8 mouse cellular contexts compared by ENCODE assay signal in the genomic region with DNA sequence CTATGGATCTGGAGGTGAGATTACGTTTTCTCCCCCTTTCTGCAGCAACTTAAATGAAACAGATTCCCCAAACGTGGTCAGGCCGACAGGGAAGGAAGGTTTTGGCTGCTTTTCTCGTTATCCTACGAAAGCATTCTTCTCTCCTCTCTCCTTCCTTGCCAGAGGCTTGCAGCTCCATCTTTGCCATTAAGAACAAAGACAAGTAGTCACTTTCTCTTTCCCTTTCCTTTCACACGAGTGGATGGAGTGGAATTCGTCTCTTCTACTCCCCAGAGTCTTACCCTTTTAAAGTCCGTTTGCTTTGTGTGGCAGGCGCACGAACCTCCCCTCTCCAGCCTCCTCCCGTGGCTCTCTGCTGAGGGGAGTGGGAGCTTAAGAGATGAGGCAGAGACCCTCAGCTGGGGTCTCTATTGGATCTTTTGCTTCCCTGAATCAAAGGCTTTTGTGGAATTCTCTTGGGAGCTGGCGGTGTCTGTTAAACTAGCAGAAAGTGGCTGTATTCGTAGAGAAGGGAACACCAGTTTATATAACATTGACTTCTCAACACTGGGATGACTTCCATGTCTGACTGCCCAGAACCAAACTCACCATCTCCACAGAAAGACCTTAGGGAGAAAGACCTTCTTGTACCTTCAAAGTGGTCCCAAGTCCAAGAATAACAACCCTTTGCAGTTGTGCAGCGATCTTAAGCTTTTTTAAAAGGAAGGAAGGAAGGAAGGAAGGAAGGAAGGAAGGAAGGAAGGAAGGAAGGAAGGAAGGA. TPM values are rescaled to one million over a fixed set of nuclear protein-coding genes. Genes with fewer than 3 reads are reported as not detected.
DNase-seq lines count a peak whose midpoint lies in the region; ATAC-seq and TF ChIP-seq lines count a peak whose summit lies in the region.

No protein-coding gene starts in this region.

- no peaks in the 10 kb centered on the region for H3K27me3 ChIP-seq in heart, embryonic 10.5 days (ENCODE audit: insufficient read depth, poor library complexity, severe bottlenecking)
- H3K27me3 ChIP-seq in forebrain, embryonic 11.5 days (ENCODE audit: control insufficient read depth, insufficient read depth, low read length): no peaks in the 10 kb centered on the region
- H3K27me3 ChIP-seq in limb, embryonic 12.5 days: peaks cover 5% of the 10 kb centered on the region

- H3K4me3 ChIP-seq in heart, embryonic 10.5 days: peak overlapping the region; percentile 65
- peak overlapping the region; percentile 77 to 88 for H3K4me3 ChIP-seq in ES-E14 (ENCODE audit: insufficient read depth in 1 of 2, low read depth in 1 of 2, low read length in 2 of 2, poor library complexity in 1 of 2, severe bottlenecking in 1 of 2)
- H3K4me3 ChIP-seq in forebrain, embryonic 11.5 days (ENCODE audit: low read depth, low read length): peak overlapping the region; percentile 39
- peak overlapping the region; percentile 51 for H3K4me3 ChIP-seq in limb, embryonic 12.5 days (replicated peaks)

- peak overlapping the region; percentile 88 for H3K27ac ChIP-seq in heart, embryonic 10.5 days
- no peak overlapping the region for H3K27ac ChIP-seq in ES-E14 (ENCODE audit: insufficient read depth, low read depth, low read length, poor library complexity, severe bottlenecking)
- no peak overlapping the region for H3K27ac ChIP-seq in forebrain, embryonic 11.5 days (ENCODE audit: low read depth, low read length)
- peak overlapping the region; percentile 72 for H3K27ac ChIP-seq in limb, embryonic 12.5 days

- ATAC-seq in forebrain, embryonic 11.5 days (replicated peaks; ENCODE audit: low FRiP score): no peak
- no peak for ATAC-seq in limb, embryonic 12.5 days (ENCODE audit: insufficient number of reproducible peaks, insufficient read depth, low FRiP score, low TSS enrichment, low read depth)

- in situ Hi-C loops in ES-E14 (cut with MboI; ENCODE audit: low sequenced_read_pairs in 2 of 2, unreplicated experiment in 2 of 2): no loop called here

- intact Hi-C loops in heart, postnatal 25 days (cut with DNase I): loop anchor here (2.0 kb wide), 1 partner anchor 40 kb away; no protein-coding TSS in a partner anchor

- peaks cover 3% of the 10 kb centered on the region; the same call in 1 of the 2 replicates for H3K36me3 ChIP-seq in heart, embryonic 10.5 days
- H3K36me3 ChIP-seq in ES-E14 (ENCODE audit: control insufficient read depth, insufficient read depth, low read length, poor library complexity, severe bottlenecking): no peaks in the 10 kb centered on the region; the same call in 1 of the 2 replicates
- no peaks in the 10 kb centered on the region for H3K36me3 ChIP-seq in forebrain, embryonic 11.5 days (ENCODE audit: control insufficient read depth, insufficient read depth, low read length)
- H3K36me3 ChIP-seq in limb, embryonic 12.5 days: no peaks in the 10 kb centered on the region; the same call in 1 of the 2 replicates

- H3K9me3 ChIP-seq in heart, embryonic 10.5 days: no peaks in the 10 kb centered on the region
- H3K9me3 ChIP-seq in ES-E14 (ENCODE audit: control insufficient read depth, insufficient read depth, low read depth, low read length): no peaks in the 10 kb centered on the region
- no peaks in the 10 kb centered on the region for H3K9me3 ChIP-seq in forebrain, embryonic 11.5 days (ENCODE audit: control insufficient read depth, low read length)
- H3K9me3 ChIP-seq in limb, embryonic 12.5 days: no peaks in the 10 kb centered on the region

- H3K4me1 ChIP-seq in heart, embryonic 10.5 days: peaks cover 54% of the 10 kb centered on the region
- H3K4me1 ChIP-seq in ES-E14 (ENCODE audit: control insufficient read depth in 2 of 2, insufficient read depth in 2 of 2, low read length in 2 of 2, poor library complexity in 1 of 2): peaks cover 18 to 36% of the 10 kb centered on the region in 2 experiments
- H3K4me1 ChIP-seq in forebrain, embryonic 11.5 days (replicated peaks; ENCODE audit: control insufficient read depth, insufficient read depth, low read length): peaks cover 11% of the 10 kb centered on the region; the same call in 1 of the 2 replicates
- peaks cover 37% of the 10 kb centered on the region for H3K4me1 ChIP-seq in limb, embryonic 12.5 days (replicated peaks)

- no peak for DNase-seq in heart, embryonic 10.5 days (ENCODE audit: low spot score)
- DNase-seq in heart, postnatal 25 days (ENCODE audit: low spot score): no peak
- DNase-seq in ES-E14 (ENCODE audit: low read depth, low spot score): no peak
- DNase-seq in forebrain, embryonic 11.5 days (ENCODE audit: low spot score): no peak
- DNase-seq in retina, embryonic 14.5 days (ENCODE audit: low spot score): peak; percentile 45
- no peak for DNase-seq in layer of hippocampus, adult 11-12 months (ENCODE audit: low spot score)
- DNase-seq in adrenal gland, postnatal 25 days: no peak

- H3K9ac ChIP-seq in ES-E14 (ENCODE audit: insufficient read depth, low read depth, low read length, poor library complexity, severe bottlenecking): peak overlapping the region; percentile 88
- peak overlapping the region; percentile 64 for H3K9ac ChIP-seq in forebrain, embryonic 11.5 days (ENCODE audit: low read length)
- peak overlapping the region; percentile 62 for H3K9ac ChIP-seq in limb, embryonic 12.5 days (replicated peaks)

- WGBS in heart, embryonic 10.5 days: 5% methylated on average over 14 of the region's 14 CpGs
- WGBS in forebrain, embryonic 11.5 days: 2% methylated on average over 14 of the region's 14 CpGs
- 6% methylated on average over 14 of the region's 14 CpGs for WGBS in limb, embryonic 12.5 days

- peak overlapping the region; percentile 98 for H3K4me2 ChIP-seq in forebrain, embryonic 11.5 days (ENCODE audit: low read depth, low read length, severe bottlenecking)
- H3K4me2 ChIP-seq in limb, embryonic 12.5 days: peak overlapping the region; percentile 97

TF ChIP-seq in ES-E14, 5 proteins besides CTCF, POLR2A, EP300 and RAD21:
- TF ChIP-seq ZC3H11A (IDR thresholded peaks at IDR 0.05; ENCODE audit: borderline replicate concordance, low read depth, low read length): no peak
- TF ChIP-seq CHD2 (IDR thresholded peaks at IDR 0.05; ENCODE audit: low read depth, low read length): no peak
- TF ChIP-seq ZNF384 (IDR thresholded peaks at IDR 0.05; ENCODE audit: low read depth, low read length): no peak
- no peak for TF ChIP-seq HCFC1 (IDR thresholded peaks at IDR 0.05; ENCODE audit: borderline replicate concordance, insufficient read depth, low read length)
- TF ChIP-seq MAFK (IDR thresholded peaks at IDR 0.05; ENCODE audit: insufficient read depth, low read depth, low read length): no peak

RNA-seq across cellular contexts. Expression of a gene that starts 1.0 kb away (rescaled TPM):
- 7.9 and 9.5 TPM in 2 replicates for polyA plus RNA-seq in heart, embryonic 10.5 days (2016; fragmentation: Nextera tagmentation; extraction: Ambion mirVana)
- 10 to 100 TPM; 39.4 to 42.4 TPM for total RNA-seq in heart, postnatal 25 days (2021)
- 8.5 and 16.1 TPM in 2 replicates for total RNA-seq in ES-E14 (2012; rRNA removed)
- 9.7 and 10.6 TPM in 2 replicates for polyA plus RNA-seq in forebrain, embryonic 11.5 days (2014; fragmentation: Nextera tagmentation; extraction: Ambion mirVana)
- polyA plus RNA-seq in limb, embryonic 12.5 days (2016; fragmentation: Nextera tagmentation; extraction: Ambion mirVana): 15.1 and 18.8 TPM in 2 replicates
- total RNA-seq in adrenal gland, postnatal 25 days (2021): 13.1 and 18.5 TPM in 2 replicates

RNA-seq across cellular contexts. Expression of a gene that starts 42.5 kb away (rescaled TPM):
- 32.0 and 49.1 TPM in 2 replicates for polyA plus RNA-seq in heart, embryonic 10.5 days (2016; fragmentation: Nextera tagmentation; extraction: Ambion mirVana)
- 10 to 100 TPM; 25.6 to 26.4 TPM for total RNA-seq in heart, postnatal 25 days (2021)
- 61.8 and 63.5 TPM in 2 replicates for total RNA-seq in ES-E14 (2012; rRNA removed)
- 130 and 131 TPM in 2 replicates for polyA plus RNA-seq in forebrain, embryonic 11.5 days (2014; fragmentation: Nextera tagmentation; extraction: Ambion mirVana)
- 72.2 and 75.0 TPM in 2 replicates for polyA plus RNA-seq in limb, embryonic 12.5 days (2016; fragmentation: Nextera tagmentation; extraction: Ambion mirVana)
- total RNA-seq in adrenal gland, postnatal 25 days (2021): 33.2 and 51.0 TPM in 2 replicates

Comparison
In these comparisons a context has a peak if more than half of its experiments do, and no peak if none do; other contexts are left out.
1. H3K27ac ChIP-seq: peak in heart, embryonic 10.5 days (single experiment) and limb, embryonic 12.5 days (single experiment); none in ES-E14 (single experiment) and forebrain, embryonic 11.5 days (single experiment).
2. Peak in every context shown above with its lines, with median percentiles within 50 percentile points of each other: H3K4me3 ChIP-seq and H3K9ac ChIP-seq.